Mouse (Mus musculus): ENCODE data around the gene Rhpn2. TPM values are rescaled to one million over a fixed set of nuclear protein-coding genes. Genes with fewer than 3 reads are reported as not detected.

The Rhpn2 gene
- polyA plus RNA-seq, 1 experiment from 2014 or later = 5.3 TPM

DNA sequence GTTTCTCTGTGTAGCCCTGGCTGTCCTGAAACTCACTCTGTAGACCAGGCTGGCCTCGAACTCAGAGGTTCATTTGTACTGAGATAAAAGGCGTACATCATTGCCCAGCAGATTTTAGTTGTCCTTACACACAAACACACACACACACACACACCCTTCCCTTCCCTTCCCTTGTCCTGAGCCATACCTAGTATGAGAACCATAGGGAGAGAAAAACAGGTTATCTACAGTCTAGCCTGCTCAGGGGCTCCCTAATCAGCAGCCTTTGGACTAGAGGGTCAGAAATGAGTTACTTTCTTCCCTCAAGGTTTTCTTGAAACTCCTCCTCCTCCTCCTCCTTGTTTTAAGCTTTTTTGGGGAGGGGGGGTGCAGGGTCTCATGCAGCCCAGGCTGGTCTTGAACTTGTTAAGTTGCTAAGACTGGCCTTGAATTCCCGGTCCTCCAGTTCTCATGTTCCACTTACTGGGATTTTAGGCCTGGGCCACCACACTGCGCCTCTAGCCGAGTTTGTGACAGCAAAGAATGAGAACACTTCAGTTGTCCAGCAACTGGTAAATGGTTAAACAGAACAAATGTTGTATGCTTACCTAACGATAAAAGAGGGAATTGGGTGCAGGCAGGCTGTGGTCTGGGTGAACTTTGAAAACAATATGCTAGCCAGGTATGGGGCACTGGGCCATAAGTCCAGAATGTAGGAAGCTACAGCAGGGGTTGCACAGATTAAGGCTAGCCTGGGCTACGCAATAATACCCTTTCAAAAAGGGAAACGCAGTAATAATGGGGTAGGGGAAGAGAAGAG is 16.1 kb downstream of the Rhpn2 start:
- Histone ChIP-seq H3K27me3 (replicated peaks) (no peaks in the 10 kb centered on the region), H3K36me3 (no peaks in the 10 kb centered on the region), H3K4me3 (no peak overlapping the region), H3K4me2 (no peak overlapping the region), H3K9me3 (no peaks in the 10 kb centered on the region), H3K27ac (replicated peaks) (no peak overlapping the region), H3K4me1 (peaks cover 13% of the 10 kb centered on the region), H3K9ac (no peak overlapping the region)
- ATAC-seq (ENCODE audit: extremely low read depth, insufficient number of reproducible peaks, low FRiP score, low TSS enrichment) = no peak
- 86% methylated on average over 8 of the region's 8 CpGs for WGBS

DNA sequence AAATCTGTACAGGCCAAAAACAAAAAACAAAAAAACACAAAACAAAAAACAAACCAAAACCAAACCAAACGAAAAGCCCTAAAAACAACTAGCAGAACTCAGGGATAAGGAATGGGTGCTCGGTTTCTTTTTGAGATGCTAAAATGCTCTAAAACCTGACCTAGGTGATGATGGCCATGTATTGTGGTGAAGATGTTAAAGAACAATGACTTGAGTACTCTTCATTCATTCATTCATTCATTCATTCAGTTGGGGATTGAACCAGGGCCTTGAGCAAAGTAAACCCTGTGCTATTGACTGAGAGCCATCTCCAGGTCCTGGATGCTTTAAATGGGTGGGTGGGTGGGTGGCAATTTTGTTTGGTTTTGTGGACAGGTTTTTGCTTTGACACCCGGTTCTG is 17.2 kb downstream of the Rhpn2 start:
- Histone ChIP-seq H3K4me2 (no peak overlapping the region), H3K9ac (no peak overlapping the region), H3K27me3 (replicated peaks) (no peaks in the 10 kb centered on the region), H3K4me3 (no peak overlapping the region), H3K4me1 (peaks cover 12% of the 10 kb centered on the region), H3K9me3 (no peaks in the 10 kb centered on the region), H3K27ac (replicated peaks) (no peak overlapping the region), H3K36me3 (no peaks in the 10 kb centered on the region)
- whole genome bisulfite sequencing = 76% methylated on average over 3 of the region's 3 CpGs
- ATAC-seq (ENCODE audit: extremely low read depth, insufficient number of reproducible peaks, low FRiP score, low TSS enrichment) = no peak

DNA sequence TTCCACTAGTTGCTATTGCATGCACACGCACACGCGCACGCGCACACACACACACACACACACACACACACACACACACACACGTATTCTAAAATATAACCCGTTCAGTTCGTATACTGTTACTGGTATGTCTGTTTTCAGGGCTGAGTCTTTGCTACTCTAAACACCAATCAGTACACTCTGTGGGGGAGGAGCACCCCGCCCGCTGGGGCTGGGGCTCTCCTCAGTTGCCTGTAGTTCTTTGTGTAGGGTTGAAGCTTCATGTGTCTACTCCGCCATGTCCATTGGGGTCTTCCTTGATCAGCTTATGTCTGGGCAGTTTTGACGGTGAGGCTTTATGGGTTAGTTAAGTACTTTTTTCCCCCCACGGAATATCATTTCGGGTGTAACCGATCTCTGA is 19.3 kb downstream of the Rhpn2 start:
- no peak overlapping the region for H3K4me2 ChIP-seq
- peaks cover under 1% of the 10 kb centered on the region; the same call in 1 of the 2 replicates for H3K4me1 ChIP-seq
- 93% methylated on average over 15 of the region's 15 CpGs for WGBS
- H3K36me3 ChIP-seq = no peaks in the 10 kb centered on the region
- no peak overlapping the region for H3K9ac ChIP-seq
- no peak for ATAC-seq (ENCODE audit: extremely low read depth, insufficient number of reproducible peaks, low FRiP score, low TSS enrichment)
- no peaks in the 10 kb centered on the region for H3K9me3 ChIP-seq
- no peak overlapping the region for H3K27ac ChIP-seq (replicated peaks)
- H3K27me3 ChIP-seq (replicated peaks) = no peaks in the 10 kb centered on the region
- H3K4me3 ChIP-seq = no peak overlapping the region

- Histone ChIP-seq H3K27me3 (replicated peaks) (no peaks in the 10 kb centered on the region), H3K27ac (replicated peaks) (no peak overlapping the region), H3K9ac (no peak overlapping the region)
Observed at GRCm38 (mm10) chr7:35355303-35355872, 21.4 kb downstream of the Rhpn2 start.

DNA sequence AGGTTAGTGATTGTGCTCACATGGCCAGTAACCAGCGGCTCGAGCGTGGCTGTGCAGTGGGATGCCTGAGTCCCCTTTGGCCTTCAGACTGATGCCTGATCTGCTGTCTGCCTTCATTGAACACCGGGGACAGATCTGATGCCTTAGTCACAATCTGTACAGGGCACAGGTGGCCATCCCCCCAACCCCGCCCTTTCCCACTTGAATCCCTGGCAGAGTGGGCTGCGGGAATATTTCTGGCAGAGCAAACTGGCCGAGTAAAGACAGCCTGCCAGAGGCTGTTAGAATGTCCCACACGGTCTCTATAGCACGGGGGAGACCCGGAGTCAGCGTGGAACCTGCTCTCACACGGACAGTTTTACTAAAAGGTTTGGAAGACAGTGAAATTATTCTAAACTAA is 23.7 kb downstream of the Rhpn2 start:
- Histone ChIP-seq H3K9ac (no peak overlapping the region), H3K4me1 (peaks cover 11% of the 10 kb centered on the region), H3K4me2 (no peak overlapping the region), H3K27me3 (replicated peaks) (no peaks in the 10 kb centered on the region), H3K9me3 (no peaks in the 10 kb centered on the region), H3K27ac (replicated peaks) (no peak overlapping the region), H3K36me3 (no peaks in the 10 kb centered on the region), H3K4me3 (no peak overlapping the region)
- WGBS = 81% methylated on average over 12 of the region's 12 CpGs
- no peak for ATAC-seq (ENCODE audit: extremely low read depth, insufficient number of reproducible peaks, low FRiP score, low TSS enrichment)

More at GRCm38 (mm10) chr7:35355303-35355872, 21.4 kb downstream of the Rhpn2 start:
- Histone ChIP-seq H3K4me3 (no peak overlapping the region), H3K9me3 (no peaks in the 10 kb centered on the region), H3K4me1 (no peaks in the 10 kb centered on the region), H3K4me2 (no peak overlapping the region), H3K36me3 (no peaks in the 10 kb centered on the region)
- 62% methylated on average over 5 of the region's 5 CpGs for WGBS
- no peak for ATAC-seq (ENCODE audit: extremely low read depth, insufficient number of reproducible peaks, low FRiP score, low TSS enrichment)

DNA sequence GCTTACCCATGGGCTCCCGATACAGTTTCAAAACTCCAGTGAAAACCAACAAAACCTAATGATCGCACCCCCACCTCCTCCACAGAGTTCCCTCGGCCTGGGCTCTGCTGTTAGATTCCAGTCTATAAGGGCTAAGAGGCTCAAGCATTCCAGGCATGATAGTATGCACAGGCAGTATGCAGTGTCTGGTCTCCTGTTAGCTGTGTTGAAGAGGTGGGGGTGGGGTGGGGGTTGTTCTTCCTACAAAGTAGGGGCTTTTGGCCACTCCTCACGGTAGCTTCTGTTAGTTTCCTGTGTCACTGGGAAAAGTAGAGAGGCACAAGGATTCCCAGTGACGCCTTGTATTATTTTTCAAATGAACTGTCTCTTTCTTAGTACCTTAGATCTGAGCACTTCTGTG is 28.3 kb downstream of the Rhpn2 start:
- Histone ChIP-seq H3K4me2 (0 out of 2 replicates have a peak overlapping the region, but pooled peaks have one; percentile 20), H3K4me3 (no peak overlapping the region), H3K4me1 (peaks cover 24% of the 10 kb centered on the region), H3K27me3 (replicated peaks) (no peaks in the 10 kb centered on the region), H3K36me3 (peaks cover 4% of the 10 kb centered on the region; the same call in 1 of the 2 replicates), H3K9ac (0 out of 2 replicates have a peak overlapping the region, but pooled peaks have one; percentile 29), H3K9me3 (no peaks in the 10 kb centered on the region; the same call in 1 of the 2 replicates), H3K27ac (replicated peaks) (peak overlapping the region; percentile 36; the same call in 1 of the 2 replicates)
- no peak for ATAC-seq (ENCODE audit: extremely low read depth, insufficient number of reproducible peaks, low FRiP score, low TSS enrichment)
- 37% methylated on average over 5 of the region's 5 CpGs for WGBS

GRCm38 (mm10) chr7:35362868-35363267 is 28.9 kb downstream of the Rhpn2 start:
- WGBS = 63% methylated on average over 5 of the region's 5 CpGs
- no peak overlapping the region for H3K4me3 ChIP-seq
- H3K9me3 ChIP-seq = no peaks in the 10 kb centered on the region; the same call in 1 of the 2 replicates
- peaks cover 24% of the 10 kb centered on the region for H3K4me1 ChIP-seq
- 0 out of 2 replicates have a peak overlapping the region, but pooled peaks have one; percentile 13 for H3K27ac ChIP-seq (replicated peaks)
- H3K9ac ChIP-seq = no peak overlapping the region
- no peak for ATAC-seq (ENCODE audit: extremely low read depth, insufficient number of reproducible peaks, low FRiP score, low TSS enrichment)
- H3K27me3 ChIP-seq (replicated peaks) = no peaks in the 10 kb centered on the region
- H3K4me2 ChIP-seq = no peak overlapping the region
- H3K36me3 ChIP-seq = peaks cover 4% of the 10 kb centered on the region; the same call in 1 of the 2 replicates

DNA sequence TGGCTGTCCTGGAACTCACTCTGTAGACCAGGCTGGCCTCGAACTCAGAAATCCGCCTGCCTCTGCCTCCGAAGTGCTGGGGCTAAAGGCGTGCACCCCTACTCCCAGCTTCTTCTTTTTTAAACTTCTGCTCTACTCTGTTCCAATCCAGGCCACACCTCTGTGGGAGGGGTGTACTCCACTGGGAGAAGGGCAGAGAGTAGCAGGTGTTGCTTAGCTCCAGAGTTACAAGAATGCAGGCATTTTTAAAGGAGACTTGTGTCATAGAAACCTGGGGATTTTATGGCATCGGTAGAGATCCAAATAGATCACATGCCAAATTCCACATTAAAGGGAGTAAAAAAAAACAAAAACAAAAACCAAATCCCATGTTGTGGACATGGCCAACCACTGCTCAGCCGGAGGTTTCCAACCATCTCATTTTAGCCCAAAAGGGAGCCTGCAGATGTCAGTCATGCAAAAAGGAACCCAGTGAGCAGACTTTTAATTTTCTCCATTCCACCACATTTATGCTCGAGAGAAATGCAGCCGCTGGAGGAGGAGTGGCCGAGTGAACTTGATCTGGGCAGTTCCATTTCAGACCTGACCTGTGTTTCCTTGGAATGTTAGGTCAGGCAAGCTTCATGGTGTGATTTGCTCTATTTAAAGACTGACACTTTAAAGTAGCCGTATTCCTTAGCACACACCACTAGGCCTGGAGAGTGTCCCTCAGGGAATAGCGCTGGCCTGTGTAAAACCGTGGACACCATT is 31.4 kb downstream of the Rhpn2 start:
- Histone ChIP-seq H3K9me3 (no peaks in the 10 kb centered on the region; the same call in 1 of the 2 replicates), H3K36me3 (peaks cover 4% of the 10 kb centered on the region; the same call in 1 of the 2 replicates), H3K4me2 (no peak overlapping the region), H3K27ac (replicated peaks) (no peak overlapping the region; the same call in 1 of the 2 replicates), H3K9ac (no peak overlapping the region), H3K4me1 (peaks cover 24% of the 10 kb centered on the region), H3K27me3 (replicated peaks) (no peaks in the 10 kb centered on the region), H3K4me3 (no peak overlapping the region)
- ATAC-seq (ENCODE audit: extremely low read depth, insufficient number of reproducible peaks, low FRiP score, low TSS enrichment) = no peak
- 58% methylated on average over 12 of the region's 12 CpGs for WGBS

DNA sequence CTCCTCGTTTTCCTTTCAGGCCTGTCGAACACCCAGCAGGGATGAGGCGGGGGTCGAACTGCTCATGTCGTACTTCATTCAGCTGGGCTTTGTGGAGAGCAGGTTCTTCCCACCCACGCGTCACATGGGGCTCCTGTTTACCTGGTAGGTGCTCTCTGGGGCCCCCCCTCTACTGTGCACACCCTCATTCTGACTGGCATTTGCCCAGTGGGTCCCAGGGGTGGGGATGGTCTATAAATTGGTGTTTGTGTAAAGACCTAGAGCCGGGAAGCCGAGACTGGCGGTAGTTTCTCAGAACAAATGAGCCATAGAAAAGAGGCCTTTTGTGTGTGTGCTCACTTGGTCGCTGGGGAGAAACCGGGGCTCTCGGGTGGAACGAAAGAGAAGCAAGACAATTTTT is 37.1 kb downstream of the Rhpn2 start:
- H3K4me3 ChIP-seq = no peak overlapping the region
- H3K4me2 ChIP-seq = no peak overlapping the region
- no peak overlapping the region for H3K27ac ChIP-seq (replicated peaks)
- H3K27me3 ChIP-seq (replicated peaks) = no peaks in the 10 kb centered on the region
- ATAC-seq (ENCODE audit: extremely low read depth, insufficient number of reproducible peaks, low FRiP score, low TSS enrichment) = no peak
- peaks cover 13% of the 10 kb centered on the region for H3K4me1 ChIP-seq
- H3K9me3 ChIP-seq = no peaks in the 10 kb centered on the region; the same call in 1 of the 2 replicates
- 74% methylated on average over 14 of the region's 14 CpGs for WGBS
- H3K9ac ChIP-seq = no peak overlapping the region
- peaks cover 4% of the 10 kb centered on the region; the same call in 1 of the 2 replicates for H3K36me3 ChIP-seq

DNA sequence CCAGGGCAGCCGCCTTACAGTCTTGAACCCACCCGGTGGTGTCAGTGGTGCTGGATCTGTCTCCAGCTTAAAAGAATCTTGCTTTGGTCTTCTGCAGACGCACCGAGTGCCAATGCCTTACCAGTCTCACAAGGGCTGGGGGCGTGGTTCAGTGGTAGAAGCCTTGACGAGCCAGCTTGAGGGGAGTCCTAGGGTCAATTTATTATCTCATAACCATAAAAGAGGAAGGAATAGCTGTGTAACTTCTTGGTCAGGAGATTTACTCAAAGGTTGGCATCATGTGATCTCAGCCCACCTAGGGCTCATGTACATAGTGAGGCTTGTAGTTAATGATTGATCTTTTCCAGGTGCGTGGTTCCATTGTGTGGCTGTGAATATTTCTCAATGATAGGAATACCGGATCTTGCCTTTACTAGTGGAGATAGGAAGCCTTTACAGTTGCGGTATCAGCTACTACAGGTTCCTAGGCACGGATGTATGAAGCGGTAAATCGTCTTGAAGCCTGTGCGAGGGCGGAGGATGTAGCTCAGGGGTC is 38.6 kb downstream of the Rhpn2 start:
- 77% methylated on average over 14 of the region's 14 CpGs for WGBS
- no peak overlapping the region for H3K4me2 ChIP-seq
- no peak overlapping the region for H3K4me3 ChIP-seq
- H3K27ac ChIP-seq (replicated peaks) = no peak overlapping the region; the same call in 1 of the 2 replicates
- no peaks in the 10 kb centered on the region for H3K36me3 ChIP-seq
- no peak overlapping the region for H3K9ac ChIP-seq
- H3K9me3 ChIP-seq = no peaks in the 10 kb centered on the region
- peaks cover 13% of the 10 kb centered on the region for H3K4me1 ChIP-seq
- no peak for ATAC-seq (ENCODE audit: extremely low read depth, insufficient number of reproducible peaks, low FRiP score, low TSS enrichment)
- H3K27me3 ChIP-seq (replicated peaks) = no peaks in the 10 kb centered on the region

All from heart, embryonic 13.5 days (tissue).